Mouse (Mus musculus) thymus, adult 2 months (tissue): ENCODE data around the gene Ndufs4. TPM values are rescaled to one million over a fixed set of nuclear protein-coding genes. Genes with fewer than 3 reads are reported as not detected.

ENCODE experiments used
- DNase-seq: peaks from one replicate; pipeline ENCODE4 v3.0.0; 2021
- H3K27ac ChIP-seq: fragments of 200-500 bp; 2 replicates; pipeline ENCODE4 v1.5.1; 2012; ENCODE audit warnings: low read length, control low read depth; ENCODE audit not compliant: control insufficient read depth, insufficient read depth
- H3K27me3 ChIP-seq: fragments of 200-500 bp; 2 replicates; pipeline ENCODE4 v1.6.1; 2012; ENCODE audit warnings: mild to moderate bottlenecking, low read length, moderate library complexity, mixed read lengths; ENCODE audit not compliant: control insufficient read depth, insufficient read depth
- H3K36me3 ChIP-seq: fragments of 200-500 bp; 2 replicates; pipeline ENCODE4 v1.6.1; 2012; ENCODE audit warnings: mild to moderate bottlenecking, low read length, moderate library complexity; ENCODE audit not compliant: control insufficient read depth, insufficient read depth
- H3K4me1 ChIP-seq: fragments of 200-500 bp; replicated peaks from 2 replicates; pipeline ENCODE4 v1.6.1; 2012; ENCODE audit warnings: low read length; ENCODE audit not compliant: control insufficient read depth, insufficient read depth
- H3K4me3 ChIP-seq: fragments of 200-500 bp; 2 replicates; pipeline ENCODE4 v1.5.1; 2012; ENCODE audit warnings: mild to moderate bottlenecking, low read length, control low read depth, moderate library complexity; ENCODE audit not compliant: control insufficient read depth, insufficient read depth
- CTCF ChIP-seq: fragments of 200-500 bp; IDR thresholded peaks from 2 replicates; pipeline ENCODE4 v1.5.1; 2012; ENCODE audit warnings: mild to moderate bottlenecking, control low read depth, low read length, moderate library complexity, borderline replicate concordance; ENCODE audit not compliant: control insufficient read depth, poor library complexity, insufficient read depth; ENCODE audit errors: extremely low read depth
- POLR2A ChIP-seq: fragments of 200-500 bp; IDR thresholded peaks from 2 replicates; pipeline ENCODE4 v1.6.1; 2012; ENCODE audit warnings: mild to moderate bottlenecking, low read length, control low read depth, moderate library complexity; ENCODE audit not compliant: control insufficient read depth, poor library complexity, insufficient read depth; ENCODE audit errors: extremely low read depth
- WGBS: fragments of 180-500 bp; shearing (Covaris S2); methylation state at CpG from one replicate; pipeline ENCODE4 v1.1.7; 2018; 5-methylcytosine and 5-hydroxymethylcytosine counted together
- polyA plus RNA-seq: library from polyadenylated mRNA; depleted of rRNA; stranded (reverse); fragments of >200 nt; gene quantifications from 2 replicates; pipeline ENCODE4 v1.2.3, GENCODE M21; 2012

The Ndufs4 gene
- polyA plus RNA-seq, 1 experiment: 54.9 TPM

DNA sequence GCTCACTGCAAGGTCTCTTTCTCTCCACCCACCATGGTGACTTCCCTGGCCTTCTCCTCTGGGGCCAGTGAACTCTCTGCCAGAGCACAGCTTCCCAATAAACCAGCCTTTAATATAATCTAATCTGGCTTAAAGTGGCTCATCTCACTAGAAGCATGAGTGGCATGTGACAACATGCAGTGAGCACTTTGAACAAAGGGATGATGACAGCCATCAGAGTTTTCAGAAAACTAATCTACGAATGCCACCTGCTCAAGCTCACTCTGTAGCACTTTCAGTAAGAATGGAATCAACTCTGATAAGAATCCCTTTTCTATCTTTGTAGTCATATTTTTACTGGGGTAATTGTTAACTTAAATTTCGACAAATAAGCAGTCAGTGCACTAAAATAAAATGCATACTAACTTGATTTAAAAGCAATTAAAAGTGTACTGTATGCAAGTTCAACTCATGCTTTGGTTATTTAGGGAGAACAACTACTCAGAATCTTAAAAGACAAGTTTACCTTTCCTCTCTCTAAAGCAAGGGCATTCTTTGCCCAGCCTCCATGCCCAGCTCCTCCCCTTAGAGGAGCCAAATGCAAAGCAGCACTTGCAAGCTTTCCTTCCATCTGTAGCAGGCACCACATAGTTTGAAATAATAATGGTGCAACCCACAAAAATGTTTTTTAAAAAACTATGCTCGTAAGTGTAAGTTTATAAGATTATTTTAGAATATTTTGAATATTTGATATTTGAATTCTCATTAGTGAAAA is 43.7 kb downstream of the Ndufs4 start:
- TF ChIP-seq POLR2A (no peak), CTCF (no peak)
- H3K4me1 ChIP-seq: no peaks in the 10 kb centered on the region
- no peaks in the 10 kb centered on the region for H3K36me3 ChIP-seq
- no peaks in the 10 kb centered on the region for H3K27me3 ChIP-seq
- WGBS: 92% methylated on average over 3 of the region's 3 CpGs
- DNase-seq: no peak
- H3K27ac ChIP-seq: no peak overlapping the region
- no peak overlapping the region for H3K4me3 ChIP-seq

GRCm38 (mm10) chr13:114343001-114343400 is 45.1 kb downstream of the Ndufs4 start:
- DNase-seq: no peak
- H3K27ac ChIP-seq: no peak overlapping the region
- no peaks in the 10 kb centered on the region for H3K4me1 ChIP-seq
- no peak overlapping the region for H3K4me3 ChIP-seq
- no peaks in the 10 kb centered on the region for H3K27me3 ChIP-seq
- TF ChIP-seq CTCF: no peak
- no peak for TF ChIP-seq POLR2A
- WGBS: 92% methylated on average over 8 of the region's 8 CpGs
- H3K36me3 ChIP-seq: no peaks in the 10 kb centered on the region

DNA sequence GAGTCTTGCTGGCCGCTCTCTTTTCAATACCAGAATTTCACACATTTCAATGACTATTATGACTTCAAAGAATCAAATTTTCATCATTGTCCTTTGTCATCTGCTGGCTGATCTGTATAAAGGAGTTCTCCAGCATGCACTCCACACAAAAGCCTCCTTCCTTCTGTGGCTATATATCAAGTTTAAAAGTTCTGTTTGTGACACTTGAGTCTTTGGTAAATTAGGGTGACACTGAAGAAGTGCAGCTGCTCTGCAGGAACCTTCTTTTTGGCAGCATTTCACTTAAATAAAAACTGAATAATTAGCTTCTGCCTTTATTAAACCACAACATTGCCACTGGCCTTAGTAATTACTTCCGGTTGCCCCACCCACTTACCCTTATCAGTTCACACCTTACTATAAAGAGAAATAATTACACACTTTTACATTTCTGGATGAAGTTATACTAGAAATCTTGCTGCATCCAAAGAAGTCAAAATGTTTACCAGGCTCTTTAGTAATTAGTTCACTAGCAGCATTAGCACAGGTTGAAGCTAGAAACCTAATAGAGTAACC is 68.1 kb downstream of the Ndufs4 start:
- H3K4me1 ChIP-seq: no peaks in the 10 kb centered on the region
- 89% methylated on average over 2 of the region's 2 CpGs for WGBS
- H3K4me3 ChIP-seq: no peak overlapping the region
- peaks cover 9% of the 10 kb centered on the region; the same call in 1 of the 2 replicates for H3K36me3 ChIP-seq
- no peak overlapping the region for H3K27ac ChIP-seq
- TF ChIP-seq POLR2A: no peak
- TF ChIP-seq CTCF: no peak
- no peaks in the 10 kb centered on the region for H3K27me3 ChIP-seq
- DNase-seq: no peak

DNA sequence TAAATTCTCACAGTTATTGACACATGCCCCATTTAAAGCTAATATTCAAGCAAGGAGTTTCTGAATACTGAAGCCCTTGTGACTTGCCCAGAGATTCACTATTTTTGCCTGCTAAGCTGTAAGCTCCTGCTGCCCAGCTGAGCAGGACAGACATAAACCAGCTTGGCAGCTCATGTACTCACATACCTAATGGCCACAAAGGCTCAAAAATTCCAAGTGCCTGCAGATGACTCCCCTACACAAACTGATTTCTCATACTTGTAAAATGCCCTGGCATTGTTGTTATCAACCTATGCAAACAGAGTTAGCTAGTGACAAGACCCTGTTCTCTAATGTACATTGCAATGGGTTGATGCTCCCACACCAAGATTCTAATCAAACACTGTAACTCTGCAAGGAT is 68.9 kb downstream of the Ndufs4 start:
- Histone ChIP-seq H3K27me3 (no peaks in the 10 kb centered on the region), H3K4me3 (no peak overlapping the region), H3K4me1 (no peaks in the 10 kb centered on the region), H3K27ac (no peak overlapping the region), H3K36me3 (peaks cover 9% of the 10 kb centered on the region; the same call in 1 of the 2 replicates)
- TF ChIP-seq POLR2A (no peak), CTCF (no peak)
- no peak for DNase-seq

DNA sequence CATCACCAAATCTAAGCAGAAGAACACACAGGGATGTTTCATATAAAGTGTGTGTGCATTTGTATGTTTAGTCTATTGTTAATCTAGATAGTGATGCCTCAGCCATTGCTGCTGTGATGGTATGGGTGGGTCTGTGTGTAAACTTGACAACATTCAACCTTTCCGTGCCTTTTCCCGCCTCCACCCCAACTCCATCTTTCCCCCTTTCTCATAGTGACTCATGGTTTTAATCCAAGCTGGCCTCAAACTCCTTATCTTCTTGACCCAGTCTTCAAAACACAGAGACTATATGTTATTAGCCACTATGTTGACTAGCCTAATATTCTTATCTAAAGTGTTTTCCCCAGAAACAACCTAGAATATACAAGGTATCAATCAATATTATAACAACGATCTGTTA is 72.7 kb downstream of the Ndufs4 start:
- H3K4me1 ChIP-seq: no peaks in the 10 kb centered on the region
- DNase-seq: no peak
- TF ChIP-seq CTCF (no peak), POLR2A (no peak)
- H3K27me3 ChIP-seq: no peaks in the 10 kb centered on the region
- peaks cover 9% of the 10 kb centered on the region; the same call in 1 of the 2 replicates for H3K36me3 ChIP-seq
- no peak overlapping the region for H3K27ac ChIP-seq
- no peak overlapping the region for H3K4me3 ChIP-seq
- WGBS: 97% methylated on average over 3 of the region's 3 CpGs

- DNase-seq: no peak
- 98% methylated on average over 3 of the region's 3 CpGs for WGBS
- Histone ChIP-seq H3K4me1 (no peaks in the 10 kb centered on the region), H3K27ac (no peak overlapping the region), H3K36me3 (peaks cover 9% of the 10 kb centered on the region; the same call in 1 of the 2 replicates), H3K27me3 (no peaks in the 10 kb centered on the region), H3K4me3 (no peak overlapping the region)
- TF ChIP-seq CTCF: no peak
- no peak for TF ChIP-seq POLR2A
Measured at GRCm38 (mm10) chr13:114314953-114315352, 73.1 kb downstream of the Ndufs4 start.
